ENCODE assay signal across 13 mouse cellular contexts in the genomic region with DNA sequence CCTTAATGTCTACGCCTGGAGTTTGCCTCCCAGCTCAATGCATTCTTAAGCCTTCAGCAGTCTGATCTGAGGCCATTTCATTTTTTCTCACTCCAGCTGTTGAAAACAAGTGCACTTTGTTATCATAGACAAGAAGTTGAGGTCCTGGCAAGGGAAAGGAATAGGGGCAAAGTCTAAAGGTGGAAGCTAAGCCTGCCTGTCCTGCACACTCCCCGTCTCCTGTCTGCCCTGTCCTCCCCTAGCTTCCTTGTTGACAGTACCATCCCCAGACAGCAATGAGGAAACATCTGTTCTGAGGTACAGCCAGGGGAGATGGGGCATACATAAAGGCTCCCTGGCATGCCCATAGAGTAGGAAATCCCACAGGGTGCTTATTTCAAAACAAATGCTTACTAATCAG.
"Had no signal": no experiment of that assay in that cellular context is flagged by ENCODE, and none has a peak within 500 bp of the region (broad histone marks: within the 10 kb centered on the region; RNA-seq: fewer than 3 reads in every experiment).

No protein-coding gene starts in this region.

- H3K9me3 ChIP-seq: hindbrain, embryonic 15.5 days; limb, embryonic 15.5 days; midbrain, embryonic 10.5 days had no signal

- DNase-seq: left cerebral cortex, postnatal 4 days; lung, adult 18-20 months; lung, postnatal 36 days; right cerebral cortex, adult 18-20 months; right cerebral cortex, postnatal 25 days; thymus, postnatal 36 days had no signal

- H3K36me3 ChIP-seq: hindbrain, embryonic 15.5 days; limb, embryonic 15.5 days; midbrain, embryonic 10.5 days had no signal

- H3K9ac ChIP-seq: hindbrain, embryonic 15.5 days; limb, embryonic 15.5 days; liver, embryonic 14.5 days had no signal

- H3K4me3 ChIP-seq: hindbrain, embryonic 15.5 days; layer of hippocampus, adult 2 months; limb, embryonic 15.5 days; midbrain, embryonic 10.5 days had no signal

- H3K27me3 ChIP-seq: hindbrain, embryonic 15.5 days; limb, embryonic 15.5 days had no signal

- ATAC-seq: midbrain, embryonic 16.5 days had no signal

- H3K4me2 ChIP-seq: hindbrain, embryonic 15.5 days; limb, embryonic 15.5 days had no signal

- H3K27ac ChIP-seq: hindbrain, embryonic 15.5 days; kidney, postnatal 0 days; layer of hippocampus, adult 2 months; limb, embryonic 15.5 days; liver, embryonic 14.5 days; midbrain, embryonic 10.5 days had no signal

- H3K4me1 ChIP-seq: hindbrain, embryonic 15.5 days; limb, embryonic 15.5 days; midbrain, embryonic 10.5 days had no signal
